Mouse (Mus musculus): ENCODE measurements around the gene Tfip11. TPM values are rescaled to one million over a fixed set of nuclear protein-coding genes. Genes with fewer than 3 reads are reported as not detected.

The Tfip11 gene
- polyA plus RNA-seq, 1 experiment from 2014 or later: 29.9 TPM

DNA sequence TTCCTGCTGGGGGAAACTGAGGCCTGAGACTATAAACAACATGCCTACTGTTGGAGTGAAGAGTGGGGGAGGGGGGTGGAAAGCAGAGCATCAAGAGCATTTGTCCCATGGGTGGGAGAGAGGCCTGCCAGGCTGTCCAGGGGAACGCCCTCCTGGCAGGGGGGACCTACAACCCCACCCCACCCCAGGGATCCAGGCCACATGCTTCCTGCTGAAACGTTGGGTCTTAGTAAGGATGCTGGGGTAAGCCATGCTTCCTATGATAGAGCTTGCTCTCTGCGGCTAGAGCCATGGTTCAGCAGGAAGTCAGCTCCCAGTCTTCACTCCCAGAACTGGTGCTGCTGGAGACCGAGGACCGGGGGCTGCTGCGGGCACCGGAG, 42.0 kb upstream of the Tfip11 start:
- WGBS: 91% methylated on average over 7 of the region's 7 CpGs
- Histone ChIP-seq H3K27ac (no peak overlapping the region), H3K36me3 (ENCODE audit: poor library complexity, severe bottlenecking) (no peaks in the 10 kb centered on the region), H3K9me3 (replicated peaks) (no peaks in the 10 kb centered on the region), H3K27me3 (no peaks in the 10 kb centered on the region), H3K4me2 (no peak overlapping the region), H3K4me3 (no peak overlapping the region), H3K4me1 (peaks cover 27% of the 10 kb centered on the region), H3K9ac (no peak overlapping the region)
- no peak for ATAC-seq

DNA sequence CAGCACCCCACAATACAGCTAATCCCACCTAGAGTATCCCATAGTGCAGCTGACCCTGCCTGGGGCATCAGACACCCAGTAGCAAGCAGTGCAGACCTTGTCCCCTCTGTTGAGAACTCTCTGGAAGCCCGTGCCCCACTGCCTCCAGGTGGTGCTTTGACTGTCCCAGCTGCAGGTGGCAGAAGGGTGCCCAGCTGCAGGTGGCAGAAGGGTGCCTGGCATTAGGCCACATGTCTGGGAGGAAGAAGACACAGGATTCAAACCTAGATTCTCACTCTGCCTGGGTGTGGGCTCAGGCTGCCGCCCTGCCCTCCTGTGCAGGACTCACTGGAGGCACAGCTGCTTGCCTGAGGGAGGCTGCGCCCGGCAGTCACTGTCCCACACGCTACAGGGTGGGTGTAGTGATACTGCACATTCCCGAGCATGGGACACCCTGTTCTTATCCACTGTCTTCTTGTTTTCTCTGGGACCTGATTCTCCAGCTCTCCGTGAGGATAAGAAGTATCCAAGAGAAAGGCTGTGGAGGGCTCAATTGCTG, 40.5 kb upstream of the Tfip11 start:
- WGBS: 90% methylated on average over 7 of the region's 7 CpGs
- no peak overlapping the region for H3K9ac ChIP-seq
- no peaks in the 10 kb centered on the region for H3K36me3 ChIP-seq (ENCODE audit: poor library complexity, severe bottlenecking)
- H3K9me3 ChIP-seq (replicated peaks): no peaks in the 10 kb centered on the region
- no peak overlapping the region for H3K4me3 ChIP-seq
- ATAC-seq: no peak
- H3K4me2 ChIP-seq: no peak overlapping the region
- H3K27me3 ChIP-seq: no peaks in the 10 kb centered on the region
- H3K4me1 ChIP-seq: peaks cover 21% of the 10 kb centered on the region
- H3K27ac ChIP-seq: no peak overlapping the region; the same call in 1 of the 2 replicates

DNA sequence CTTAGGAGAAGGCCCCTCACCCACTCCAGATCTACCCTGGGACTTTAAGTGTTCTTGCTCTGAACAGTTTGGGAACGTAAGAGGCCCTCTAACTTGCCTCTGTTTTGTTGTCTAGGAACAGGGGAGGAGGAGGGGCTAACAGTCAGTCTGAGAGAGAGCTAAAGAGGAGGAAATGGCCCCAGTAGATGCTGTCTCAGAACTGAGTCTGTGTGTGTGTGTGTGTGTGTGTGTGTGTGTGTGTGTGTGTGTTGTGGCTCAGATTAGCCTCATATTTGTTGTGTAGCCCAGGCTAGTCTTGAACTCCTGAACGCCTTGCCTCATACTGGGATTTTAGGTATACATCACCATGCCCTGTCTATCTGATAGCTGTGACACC, 39.6 kb upstream of the Tfip11 start:
- Histone ChIP-seq H3K4me3 (no peak overlapping the region), H3K27me3 (no peaks in the 10 kb centered on the region), H3K36me3 (ENCODE audit: poor library complexity, severe bottlenecking) (no peaks in the 10 kb centered on the region), H3K27ac (no peak overlapping the region), H3K9me3 (replicated peaks) (no peaks in the 10 kb centered on the region), H3K4me2 (no peak overlapping the region), H3K9ac (no peak overlapping the region), H3K4me1 (peaks cover 17% of the 10 kb centered on the region; the same call in 1 of the 2 replicates)
- no peak for ATAC-seq
- WGBS: 78% methylated on average over 2 of the region's 2 CpGs

DNA sequence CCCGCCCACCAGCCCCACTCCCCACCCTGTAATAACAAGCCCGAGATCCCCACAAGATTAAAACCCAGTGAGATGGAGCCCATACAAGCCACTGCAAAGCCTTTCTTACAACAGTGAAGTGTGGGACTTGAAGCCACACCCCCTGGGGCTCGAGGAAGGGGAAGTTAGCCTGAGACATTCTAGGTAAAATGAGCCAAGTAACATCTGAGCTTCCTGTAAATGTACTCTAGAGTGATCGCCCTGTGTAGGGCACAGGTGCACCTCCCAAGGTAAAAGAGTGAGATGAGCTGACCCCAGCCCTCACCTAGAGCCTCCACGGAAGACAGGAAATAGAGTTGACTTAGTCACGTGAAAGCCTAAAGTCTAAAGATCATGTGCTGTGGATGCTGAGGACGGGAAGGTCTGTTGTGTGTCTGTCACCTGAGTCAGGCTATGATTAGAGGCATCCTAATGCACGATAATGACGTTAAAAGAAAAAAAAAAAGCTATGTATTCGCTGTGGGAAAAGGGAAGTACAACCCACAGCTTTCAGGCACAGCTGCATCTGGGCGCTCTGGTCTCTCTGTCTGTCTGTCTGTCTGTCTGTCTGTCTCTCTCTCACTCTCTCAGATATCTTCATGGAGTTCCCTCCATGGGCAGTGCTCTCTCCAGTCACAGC, 39.0 kb upstream of the Tfip11 start:
- Histone ChIP-seq H3K36me3 (ENCODE audit: poor library complexity, severe bottlenecking) (no peaks in the 10 kb centered on the region), H3K4me2 (no peak overlapping the region), H3K4me1 (0 out of 2 replicates have a peak, but pooled peaks cover 15% of the 10 kb centered on the region), H3K4me3 (no peak overlapping the region), H3K27me3 (no peaks in the 10 kb centered on the region), H3K9me3 (replicated peaks) (no peaks in the 10 kb centered on the region), H3K9ac (no peak overlapping the region), H3K27ac (no peak overlapping the region)
- ATAC-seq: no peak
- WGBS: 84% methylated on average over 11 of the region's 11 CpGs

DNA sequence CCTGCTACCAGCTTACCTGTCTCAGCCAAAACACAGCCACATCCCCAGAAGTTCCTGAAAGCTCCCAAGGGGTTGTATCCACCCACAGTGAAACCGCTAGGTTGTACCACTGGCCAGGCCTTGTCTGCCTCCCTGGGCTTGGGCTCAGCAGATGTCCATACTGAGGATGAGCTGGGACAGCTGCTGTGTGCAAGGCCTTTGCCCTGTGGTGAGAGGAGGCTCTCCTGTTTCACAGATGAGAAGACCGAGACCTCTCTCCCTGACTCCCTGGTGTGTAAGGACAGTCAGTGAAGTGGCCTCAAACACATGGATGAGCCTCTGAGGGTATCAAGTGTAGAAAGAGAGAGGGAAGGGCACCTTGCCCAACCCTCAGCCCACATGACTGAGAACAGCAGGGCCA, 38.5 kb upstream of the Tfip11 start:
- ATAC-seq: no peak
- Histone ChIP-seq H3K4me1 (0 out of 2 replicates have a peak, but pooled peaks cover 15% of the 10 kb centered on the region), H3K9me3 (replicated peaks) (no peaks in the 10 kb centered on the region), H3K36me3 (ENCODE audit: poor library complexity, severe bottlenecking) (no peaks in the 10 kb centered on the region), H3K4me3 (no peak overlapping the region), H3K27me3 (no peaks in the 10 kb centered on the region), H3K4me2 (no peak overlapping the region), H3K9ac (no peak overlapping the region), H3K27ac (no peak overlapping the region)
- WGBS: 81% methylated on average over 2 of the region's 2 CpGs

DNA sequence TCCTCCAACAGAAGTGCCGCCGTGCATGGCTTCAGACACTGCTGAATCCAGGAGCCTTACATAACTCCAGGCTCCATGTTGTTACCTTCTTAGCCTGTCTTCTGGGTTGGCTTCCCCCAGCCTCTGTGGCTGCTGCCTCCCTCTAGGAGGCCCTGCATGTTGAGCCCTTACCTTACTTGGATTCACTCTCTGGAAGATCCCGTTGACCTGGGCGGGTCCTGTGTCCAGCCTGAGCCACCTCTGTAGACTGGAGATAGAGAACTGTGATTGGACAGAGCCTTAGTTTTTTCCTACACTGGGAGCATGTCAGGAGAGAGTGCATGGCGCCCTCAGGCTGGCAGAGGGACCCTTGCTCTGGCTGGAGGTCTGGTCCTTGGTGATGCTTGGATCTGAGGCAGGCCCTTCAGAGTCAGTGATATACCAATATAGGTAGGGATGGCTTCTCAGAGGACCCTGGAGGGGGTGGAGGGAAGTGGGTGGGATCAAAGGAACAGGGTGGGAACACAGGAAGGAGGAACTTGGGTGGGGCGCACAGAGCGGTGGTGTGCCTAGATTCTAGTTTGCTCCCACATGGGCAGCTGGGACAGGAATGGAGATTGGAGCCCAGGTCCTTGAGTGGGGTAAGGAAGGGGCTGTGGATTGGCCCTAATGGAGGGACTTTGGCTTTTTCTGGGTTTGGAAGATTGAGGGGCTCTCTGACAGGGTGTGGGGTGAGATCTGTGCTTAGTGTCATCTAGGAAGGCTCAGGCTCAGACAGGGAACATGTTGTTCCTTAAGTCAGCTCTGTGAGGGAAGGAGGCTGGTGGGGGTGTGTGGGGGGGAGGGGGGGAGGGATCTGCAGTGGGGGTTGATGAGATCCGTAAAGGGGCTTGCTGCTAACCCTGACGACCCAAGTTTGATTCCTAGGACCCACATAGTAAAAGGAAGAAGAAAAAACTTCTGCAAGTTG, 37.7 kb upstream of the Tfip11 start:
- ATAC-seq: no peak
- Histone ChIP-seq H3K9ac (no peak overlapping the region), H3K36me3 (ENCODE audit: poor library complexity, severe bottlenecking) (no peaks in the 10 kb centered on the region), H3K27me3 (no peaks in the 10 kb centered on the region), H3K9me3 (replicated peaks) (no peaks in the 10 kb centered on the region), H3K27ac (no peak overlapping the region), H3K4me1 (0 out of 2 replicates have a peak, but pooled peaks cover 15% of the 10 kb centered on the region), H3K4me3 (no peak overlapping the region), H3K4me2 (no peak overlapping the region)
- WGBS: 86% methylated on average over 9 of the region's 9 CpGs

DNA sequence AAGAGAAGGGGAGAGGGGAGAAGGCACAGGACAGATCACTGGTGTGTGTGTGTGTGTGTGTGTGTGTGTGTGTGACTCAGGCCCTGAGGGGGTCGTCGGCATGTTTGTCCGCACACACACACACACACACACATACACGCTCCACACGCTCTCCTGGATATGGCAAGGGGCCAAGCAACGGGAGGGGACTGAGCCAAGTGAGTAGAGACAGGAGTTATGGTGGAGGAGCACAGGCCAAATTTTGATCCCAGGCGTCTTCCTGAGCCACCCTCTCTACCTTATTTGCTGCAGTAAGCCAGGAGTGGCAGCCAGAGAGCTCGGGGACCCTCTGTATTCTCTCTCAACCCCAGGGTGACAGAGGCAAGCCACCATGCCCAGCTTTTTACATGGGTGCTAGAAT, 36.9 kb upstream of the Tfip11 start:
- Histone ChIP-seq H3K27me3 (no peaks in the 10 kb centered on the region), H3K9ac (no peak overlapping the region), H3K4me2 (no peak overlapping the region), H3K36me3 (ENCODE audit: poor library complexity, severe bottlenecking) (no peaks in the 10 kb centered on the region), H3K9me3 (replicated peaks) (no peaks in the 10 kb centered on the region), H3K4me3 (no peak overlapping the region), H3K4me1 (0 out of 2 replicates have a peak, but pooled peaks cover 15% of the 10 kb centered on the region), H3K27ac (no peak overlapping the region)
- 66% methylated on average over 7 of the region's 8 CpGs for WGBS
- ATAC-seq: no peak

DNA sequence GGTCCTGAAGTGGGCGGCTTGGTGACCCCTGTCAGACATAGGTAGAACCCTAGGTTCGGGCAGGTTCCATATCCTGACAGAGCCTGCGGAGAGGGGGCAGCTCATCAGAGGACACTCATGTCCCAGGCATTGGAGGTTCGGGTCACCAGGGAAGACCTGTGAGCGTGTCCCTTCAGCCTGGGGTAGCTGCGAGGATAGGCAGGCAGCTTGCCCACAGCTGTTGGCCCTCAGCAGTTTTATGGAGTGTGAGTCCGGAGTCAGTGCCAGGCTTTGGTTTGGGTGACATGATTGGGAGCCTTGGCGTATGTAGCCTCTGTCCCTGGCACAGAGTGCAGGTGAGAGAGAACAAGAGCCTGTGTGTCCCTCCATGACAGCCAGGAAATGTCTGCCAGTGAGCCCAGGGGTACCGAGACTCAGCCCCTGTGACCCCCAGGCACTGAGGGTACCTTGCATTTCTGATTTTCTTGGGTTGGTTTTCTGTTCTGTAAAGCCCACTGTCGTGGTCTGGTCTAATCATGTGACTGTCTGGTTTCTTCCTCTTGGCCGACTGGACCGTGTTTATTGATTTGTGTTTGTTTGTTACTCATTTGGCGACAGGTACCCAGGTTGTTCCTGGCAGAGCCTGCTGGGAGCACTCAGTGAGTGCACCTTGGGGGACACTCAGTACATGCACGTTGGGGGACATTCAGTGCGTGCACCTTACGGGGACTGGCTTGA, 36.2 kb upstream of the Tfip11 start:
- no peak overlapping the region for H3K4me3 ChIP-seq
- peaks cover 19% of the 10 kb centered on the region for H3K4me1 ChIP-seq
- H3K27me3 ChIP-seq: no peaks in the 10 kb centered on the region
- no peaks in the 10 kb centered on the region for H3K36me3 ChIP-seq (ENCODE audit: poor library complexity, severe bottlenecking)
- no peak overlapping the region for H3K4me2 ChIP-seq
- no peak overlapping the region for H3K9ac ChIP-seq
- no peak for ATAC-seq
- 89% methylated on average over 16 of the region's 16 CpGs for WGBS
- no peaks in the 10 kb centered on the region for H3K9me3 ChIP-seq (replicated peaks)
- no peak overlapping the region for H3K27ac ChIP-seq

DNA sequence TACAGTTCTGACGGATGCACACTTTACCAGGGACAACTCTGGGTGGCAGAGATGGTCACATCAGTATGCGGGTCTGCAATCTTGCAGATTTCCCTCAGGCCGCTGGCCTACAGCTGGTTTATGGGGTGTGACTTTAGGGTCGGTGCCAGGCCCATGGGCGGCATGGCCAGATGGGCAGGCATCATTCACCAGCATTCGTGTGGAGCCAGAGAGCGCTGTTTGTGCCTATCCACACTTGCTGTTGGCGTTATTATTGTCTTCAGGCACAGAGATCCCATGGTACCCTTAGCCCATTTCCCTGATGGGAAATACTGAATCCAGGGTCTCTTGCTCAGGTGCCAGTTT, 35.6 kb upstream of the Tfip11 start:
- Histone ChIP-seq H3K27me3 (no peaks in the 10 kb centered on the region), H3K27ac (no peak overlapping the region)

DNA sequence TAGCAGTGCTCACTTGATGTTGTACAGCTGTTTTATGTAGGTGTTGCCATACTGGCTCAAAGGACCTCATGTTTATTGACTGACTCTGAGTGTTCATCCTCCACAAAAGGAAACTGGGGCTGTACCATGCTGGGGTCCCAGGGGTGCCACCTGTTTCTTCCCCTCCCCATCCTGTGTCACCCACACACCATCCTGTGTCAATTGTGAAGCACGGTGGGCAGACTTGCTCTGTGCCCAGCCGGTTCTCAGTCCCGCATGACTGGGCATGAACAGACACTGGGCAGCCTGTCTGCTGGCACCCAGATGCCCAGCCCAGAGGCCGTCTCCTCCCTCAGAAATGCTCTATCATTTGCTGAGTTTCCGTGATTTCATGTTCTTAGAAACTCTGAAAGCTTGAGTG, 34.3 kb upstream of the Tfip11 start:
- no peaks in the 10 kb centered on the region for H3K9me3 ChIP-seq (replicated peaks)
- no peak overlapping the region for H3K9ac ChIP-seq
- H3K36me3 ChIP-seq (ENCODE audit: poor library complexity, severe bottlenecking): no peaks in the 10 kb centered on the region
- 79% methylated on average over 5 of the region's 5 CpGs for WGBS
- peaks cover 27% of the 10 kb centered on the region for H3K4me1 ChIP-seq
- H3K4me2 ChIP-seq: no peak overlapping the region
- no peak overlapping the region for H3K27ac ChIP-seq
- H3K27me3 ChIP-seq: no peaks in the 10 kb centered on the region
- no peak for ATAC-seq
- H3K4me3 ChIP-seq: no peak overlapping the region

More for the DNA sequence above, 35.6 kb upstream of the Tfip11 start:
- Histone ChIP-seq H3K9ac (no peak overlapping the region), H3K4me3 (no peak overlapping the region), H3K4me1 (peaks cover 23% of the 10 kb centered on the region), H3K9me3 (replicated peaks) (no peaks in the 10 kb centered on the region), H3K36me3 (ENCODE audit: poor library complexity, severe bottlenecking) (no peaks in the 10 kb centered on the region), H3K4me2 (no peak overlapping the region)
- no peak for ATAC-seq
- WGBS: 94% methylated on average over 8 of the region's 8 CpGs

DNA sequence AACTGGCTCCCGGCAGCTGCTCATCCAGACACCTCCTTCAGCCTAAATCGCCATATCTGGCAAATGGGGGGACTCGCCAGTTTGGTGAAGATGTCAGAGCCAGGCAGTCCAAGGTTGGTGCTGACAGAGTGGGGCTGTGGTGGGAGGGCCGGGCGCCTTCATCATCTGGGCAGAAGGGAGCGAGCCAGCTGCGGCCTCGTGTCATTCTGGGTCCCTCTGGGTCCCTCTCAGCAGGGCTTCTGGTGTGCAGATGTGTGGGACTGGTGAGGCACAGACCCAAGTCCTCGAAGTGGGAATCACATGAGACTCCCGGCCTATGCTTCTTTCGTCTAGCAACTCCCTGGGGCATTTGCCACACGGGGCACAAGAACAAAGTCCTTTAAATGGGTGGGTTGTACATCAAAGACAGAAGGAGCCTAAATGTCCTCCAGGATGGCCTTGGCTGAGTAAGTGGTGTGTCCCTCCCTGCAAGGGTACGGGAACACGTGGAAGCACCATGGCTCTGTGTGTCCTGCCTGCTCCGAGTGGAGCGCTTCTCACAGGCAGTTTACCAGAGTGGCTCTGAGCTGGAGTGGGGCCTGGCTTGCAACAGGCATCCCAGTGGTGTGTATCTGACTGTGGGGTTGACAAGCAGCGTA, 33.7 kb upstream of the Tfip11 start:
- H3K4me2 ChIP-seq: no peak overlapping the region
- WGBS: 85% methylated on average over 17 of the region's 17 CpGs
- no peak overlapping the region for H3K9ac ChIP-seq
- no peak overlapping the region for H3K27ac ChIP-seq
- no peaks in the 10 kb centered on the region for H3K36me3 ChIP-seq (ENCODE audit: poor library complexity, severe bottlenecking)
- H3K27me3 ChIP-seq: no peaks in the 10 kb centered on the region
- no peak for ATAC-seq
- H3K4me1 ChIP-seq: peaks cover 31% of the 10 kb centered on the region
- H3K4me3 ChIP-seq: no peak overlapping the region
- no peaks in the 10 kb centered on the region for H3K9me3 ChIP-seq (replicated peaks)

Measured in forebrain, embryonic 13.5 days (tissue).